Mouse (Mus musculus): ENCODE measurements around the gene Vps45. TPM values are rescaled to one million over a fixed set of nuclear protein-coding genes. Genes with fewer than 3 reads are reported as not detected.
A peak's percentile ranks its signal among the peaks of the same experiment; 100 is the strongest.

Vps45 gene
- polyA plus RNA-seq, 1 experiment from 2014 or later, result 27.9 TPM

DNA sequence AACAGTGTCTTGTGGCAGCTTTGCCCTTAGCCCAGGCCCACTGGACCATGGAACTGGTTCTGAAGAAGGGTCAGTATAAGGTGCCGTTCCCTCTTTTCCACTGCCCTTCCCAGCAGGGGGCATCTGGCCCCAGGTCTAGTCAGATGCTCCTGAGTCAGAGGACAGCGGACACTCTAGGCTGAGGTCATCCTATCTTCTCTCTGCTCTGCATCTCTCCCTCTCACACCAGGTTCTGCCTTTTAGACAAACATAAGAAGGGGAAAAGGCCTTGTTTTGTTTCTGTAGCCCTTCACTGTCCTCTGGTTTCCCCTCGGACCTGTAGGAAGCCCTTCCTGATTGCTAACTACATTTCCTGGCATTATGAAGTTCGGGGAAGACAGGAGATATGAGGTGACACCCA, 64.4 kb downstream of the Vps45 start:
- no peak for DNase-seq (ENCODE audit: low spot score)
- ATAC-seq (ENCODE audit: low FRiP score), result no peak
- Histone ChIP-seq H3K36me3 (ENCODE audit: control insufficient read depth, insufficient read depth, low read length) (peaks cover 18% of the 10 kb centered on the region), H3K27ac (ENCODE audit: low read depth, low read length) (0 out of 2 replicates have a peak overlapping the region, but pooled peaks have one; percentile 17), H3K27me3 (ENCODE audit: control insufficient read depth, insufficient read depth, low read length) (no peaks in the 10 kb centered on the region), H3K4me3 (ENCODE audit: low read depth, low read length) (peak overlapping the region; percentile 52), H3K4me2 (replicated peaks; ENCODE audit: low read depth, low read length) (peak overlapping the region; percentile 49), H3K9ac (ENCODE audit: low read depth, low read length) (peak overlapping the region; percentile 94), H3K4me1 (replicated peaks; ENCODE audit: control insufficient read depth, insufficient read depth, low read length) (peaks cover 18% of the 10 kb centered on the region; the same call in 1 of the 2 replicates), H3K9me3 (ENCODE audit: control insufficient read depth, low read length) (no peaks in the 10 kb centered on the region)
- WGBS, result 37% methylated on average over 4 of the region's 4 CpGs

DNA sequence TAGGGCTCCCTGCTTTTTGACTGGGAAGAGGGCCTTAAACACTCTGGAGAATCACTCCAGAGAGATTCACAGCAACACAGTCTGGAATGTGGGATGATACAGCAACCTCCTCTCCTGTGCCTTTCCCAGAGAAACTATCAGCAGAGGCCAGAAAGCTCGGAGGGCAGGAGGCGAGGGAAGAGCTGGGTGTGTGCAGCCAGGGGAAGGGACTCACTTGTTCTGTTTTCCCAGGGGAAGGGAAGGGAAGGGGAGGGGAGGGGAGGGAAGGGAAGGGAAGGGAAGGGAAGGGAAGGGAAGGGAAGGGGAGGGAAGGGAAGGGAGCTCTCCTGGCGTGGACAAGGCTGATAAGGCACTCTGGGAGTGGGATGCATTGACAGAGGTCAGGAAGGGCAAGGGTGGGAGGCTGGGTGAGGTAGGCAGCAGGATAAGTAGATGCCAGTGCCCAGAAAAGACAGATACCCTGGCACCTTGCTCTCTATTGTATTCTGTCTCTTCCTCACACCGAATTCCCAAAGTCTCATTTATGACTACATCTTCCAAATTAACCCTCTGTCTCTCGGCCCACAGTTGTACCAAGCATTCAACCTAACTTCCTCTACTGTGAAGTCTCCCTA, 65.2 kb downstream of the Vps45 start:
- Histone ChIP-seq H3K4me2 (replicated peaks; ENCODE audit: low read depth, low read length) (peak overlapping the region; percentile 49), H3K36me3 (ENCODE audit: control insufficient read depth, insufficient read depth, low read length) (peaks cover 20% of the 10 kb centered on the region), H3K27ac (ENCODE audit: low read depth, low read length) (peak overlapping the region; percentile 17; the same call in 1 of the 2 replicates), H3K9ac (ENCODE audit: low read depth, low read length) (peak overlapping the region; percentile 94), H3K9me3 (ENCODE audit: control insufficient read depth, low read length) (no peaks in the 10 kb centered on the region), H3K27me3 (ENCODE audit: control insufficient read depth, insufficient read depth, low read length) (no peaks in the 10 kb centered on the region), H3K4me3 (ENCODE audit: low read depth, low read length) (peak overlapping the region; percentile 52), H3K4me1 (replicated peaks; ENCODE audit: control insufficient read depth, insufficient read depth, low read length) (peaks cover 18% of the 10 kb centered on the region; the same call in 1 of the 2 replicates)
- DNase-seq (ENCODE audit: low spot score) (no peak), ATAC-seq (ENCODE audit: low FRiP score) (no peak)
- 53% methylated on average over 5 of the region's 5 CpGs for WGBS

- no peaks in the 10 kb centered on the region for H3K27me3 ChIP-seq (ENCODE audit: control insufficient read depth, insufficient read depth, low read length)
- no peak overlapping the region for H3K27ac ChIP-seq (ENCODE audit: low read depth, low read length)
- no peak overlapping the region for H3K9ac ChIP-seq (ENCODE audit: low read depth, low read length)
- H3K9me3 ChIP-seq (ENCODE audit: control insufficient read depth, low read length), result no peaks in the 10 kb centered on the region
- peaks cover 20% of the 10 kb centered on the region for H3K36me3 ChIP-seq (ENCODE audit: control insufficient read depth, insufficient read depth, low read length)
- ATAC-seq (ENCODE audit: low FRiP score) (no peak), DNase-seq (ENCODE audit: low spot score) (no peak)
- H3K4me1 ChIP-seq (replicated peaks; ENCODE audit: control insufficient read depth, insufficient read depth, low read length), result peaks cover 21% of the 10 kb centered on the region; the same call in 1 of the 2 replicates
- WGBS, result 88% methylated on average over 12 of the region's 12 CpGs
- H3K4me3 ChIP-seq (ENCODE audit: low read depth, low read length), result no peak overlapping the region
- H3K4me2 ChIP-seq (replicated peaks; ENCODE audit: low read depth, low read length), result no peak overlapping the region
Observed at GRCm38 (mm10) chr3:95990413-95990941, 67.8 kb downstream of the Vps45 start.

DNA sequence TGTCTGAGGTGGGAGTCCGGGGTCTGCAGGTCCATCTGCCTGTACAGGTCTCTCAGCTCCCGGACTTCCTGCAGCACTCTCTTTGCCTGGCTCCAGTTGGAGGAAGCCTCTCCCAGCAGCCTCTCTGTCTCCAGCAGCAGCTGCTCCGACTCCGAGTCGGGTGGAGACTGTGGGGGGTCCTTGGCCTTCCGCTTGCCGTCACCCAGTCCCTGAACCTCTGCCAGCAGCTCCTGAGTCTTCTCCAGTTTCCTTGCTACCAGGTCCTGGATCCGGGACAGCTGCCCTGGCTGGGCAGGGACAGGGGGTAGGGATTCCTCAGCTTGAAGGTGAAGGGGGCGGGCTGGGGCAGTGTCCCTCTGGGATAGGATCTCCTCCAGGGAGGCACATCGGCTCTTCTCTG, 69.3 kb downstream of the Vps45 start:
- H3K4me1 ChIP-seq (replicated peaks; ENCODE audit: control insufficient read depth, insufficient read depth, low read length), result peaks cover 19% of the 10 kb centered on the region; the same call in 1 of the 2 replicates
- 62% methylated on average over 10 of the region's 10 CpGs for WGBS
- H3K9me3 ChIP-seq (ENCODE audit: control insufficient read depth, low read length), result no peaks in the 10 kb centered on the region
- no peak for DNase-seq (ENCODE audit: low spot score)
- no peak overlapping the region for H3K9ac ChIP-seq (ENCODE audit: low read depth, low read length)
- no peak for ATAC-seq (ENCODE audit: low FRiP score)
- no peak overlapping the region for H3K4me3 ChIP-seq (ENCODE audit: low read depth, low read length)
- H3K36me3 ChIP-seq (ENCODE audit: control insufficient read depth, insufficient read depth, low read length), result peaks cover 20% of the 10 kb centered on the region
- no peaks in the 10 kb centered on the region for H3K27me3 ChIP-seq (ENCODE audit: control insufficient read depth, insufficient read depth, low read length)
- no peak overlapping the region for H3K27ac ChIP-seq (ENCODE audit: low read depth, low read length)
- no peak overlapping the region for H3K4me2 ChIP-seq (replicated peaks; ENCODE audit: low read depth, low read length)

GRCm38 (mm10) chr3:95988138-95988537, 70.1 kb downstream of the Vps45 start:
- Histone ChIP-seq H3K4me3 (ENCODE audit: low read depth, low read length) (no peak overlapping the region), H3K27me3 (ENCODE audit: control insufficient read depth, insufficient read depth, low read length) (no peaks in the 10 kb centered on the region), H3K9ac (ENCODE audit: low read depth, low read length) (no peak overlapping the region), H3K4me2 (replicated peaks; ENCODE audit: low read depth, low read length) (no peak overlapping the region), H3K27ac (ENCODE audit: low read depth, low read length) (no peak overlapping the region), H3K9me3 (ENCODE audit: control insufficient read depth, low read length) (no peaks in the 10 kb centered on the region), H3K36me3 (ENCODE audit: control insufficient read depth, insufficient read depth, low read length) (peaks cover 20% of the 10 kb centered on the region), H3K4me1 (replicated peaks; ENCODE audit: control insufficient read depth, insufficient read depth, low read length) (peaks cover 11% of the 10 kb centered on the region; the same call in 1 of the 2 replicates)
- WGBS, result 94% methylated on average over 1 of the region's 1 CpGs
- ATAC-seq (ENCODE audit: low FRiP score) (no peak), DNase-seq (ENCODE audit: low spot score) (no peak)

DNA sequence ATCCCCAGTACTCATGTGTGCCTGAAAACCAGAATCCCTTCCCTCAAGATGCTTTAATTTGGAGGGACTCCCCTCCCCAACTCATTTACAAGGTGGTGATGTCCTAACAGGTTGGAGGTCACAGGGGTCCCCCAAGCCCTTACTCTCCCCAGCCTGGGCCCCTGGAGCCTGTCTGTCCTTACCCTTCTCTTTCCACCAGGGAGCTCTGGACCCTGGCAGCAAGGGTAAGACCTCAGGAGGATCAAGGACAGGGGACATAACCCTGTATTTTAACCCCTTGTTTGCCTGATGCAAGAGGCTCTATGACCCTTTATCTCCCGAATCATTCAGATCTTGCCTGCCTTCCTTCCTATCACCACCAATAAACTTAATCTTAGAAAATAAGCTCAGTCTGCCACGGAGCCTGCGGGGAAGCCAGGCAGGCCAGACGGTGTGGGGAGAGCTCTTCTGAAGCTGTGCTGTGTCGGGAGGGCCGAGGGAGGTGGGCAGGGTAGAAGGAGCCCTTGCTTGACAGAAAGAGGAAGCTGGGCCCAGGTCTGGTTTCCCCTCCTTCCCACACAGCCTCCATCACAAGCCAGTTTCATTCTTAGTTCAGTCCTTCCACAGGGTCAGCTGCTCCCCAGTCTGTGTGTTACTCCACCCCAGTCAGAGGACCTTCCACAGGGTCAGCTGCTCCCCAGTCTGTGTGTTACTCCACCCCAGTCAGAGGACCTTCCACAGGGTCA, 70.7 kb downstream of the Vps45 start:
- Histone ChIP-seq H3K4me2 (replicated peaks; ENCODE audit: low read depth, low read length) (no peak overlapping the region), H3K9ac (ENCODE audit: low read depth, low read length) (no peak overlapping the region), H3K4me1 (replicated peaks; ENCODE audit: control insufficient read depth, insufficient read depth, low read length) (peaks cover 11% of the 10 kb centered on the region; the same call in 1 of the 2 replicates), H3K36me3 (ENCODE audit: control insufficient read depth, insufficient read depth, low read length) (peaks cover 20% of the 10 kb centered on the region), H3K27me3 (ENCODE audit: control insufficient read depth, insufficient read depth, low read length) (no peaks in the 10 kb centered on the region), H3K9me3 (ENCODE audit: control insufficient read depth, low read length) (no peaks in the 10 kb centered on the region), H3K4me3 (ENCODE audit: low read depth, low read length) (no peak overlapping the region), H3K27ac (ENCODE audit: low read depth, low read length) (no peak overlapping the region)
- WGBS, result 74% methylated on average over 6 of the region's 6 CpGs
- ATAC-seq (ENCODE audit: low FRiP score) (no peak), DNase-seq (ENCODE audit: low spot score) (no peak)

DNA sequence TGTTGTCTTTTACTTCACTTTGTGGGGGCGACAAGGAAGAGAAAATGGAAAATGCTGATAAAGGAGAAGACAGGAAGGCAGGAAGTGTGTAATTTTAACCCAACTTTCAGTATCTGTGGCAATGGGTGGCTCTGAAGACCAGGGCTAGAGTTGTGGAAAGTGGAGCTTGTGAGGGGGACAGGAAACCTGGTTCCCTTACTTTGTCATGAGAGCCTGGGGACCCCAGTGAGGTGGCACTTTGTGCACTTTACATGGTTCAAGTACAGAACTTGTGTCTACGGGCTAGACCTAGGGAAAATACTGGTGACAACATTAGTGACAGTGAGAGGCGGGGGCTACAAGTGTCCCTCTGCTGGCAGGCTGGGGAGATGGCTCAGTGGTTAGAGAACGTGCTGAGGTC, 71.3 kb downstream of the Vps45 start:
- ATAC-seq (ENCODE audit: low FRiP score) (no peak), DNase-seq (ENCODE audit: low spot score) (no peak)
- H3K27ac ChIP-seq (ENCODE audit: low read depth, low read length), result no peak overlapping the region
- H3K4me3 ChIP-seq (ENCODE audit: low read depth, low read length), result no peak overlapping the region
- peaks cover 11% of the 10 kb centered on the region; the same call in 1 of the 2 replicates for H3K4me1 ChIP-seq (replicated peaks; ENCODE audit: control insufficient read depth, insufficient read depth, low read length)
- peaks cover 20% of the 10 kb centered on the region for H3K36me3 ChIP-seq (ENCODE audit: control insufficient read depth, insufficient read depth, low read length)
- WGBS, result 71% methylated on average over 4 of the region's 4 CpGs
- H3K9ac ChIP-seq (ENCODE audit: low read depth, low read length), result no peak overlapping the region
- no peaks in the 10 kb centered on the region for H3K27me3 ChIP-seq (ENCODE audit: control insufficient read depth, insufficient read depth, low read length)
- no peaks in the 10 kb centered on the region for H3K9me3 ChIP-seq (ENCODE audit: control insufficient read depth, low read length)
- no peak overlapping the region for H3K4me2 ChIP-seq (replicated peaks; ENCODE audit: low read depth, low read length)

DNA sequence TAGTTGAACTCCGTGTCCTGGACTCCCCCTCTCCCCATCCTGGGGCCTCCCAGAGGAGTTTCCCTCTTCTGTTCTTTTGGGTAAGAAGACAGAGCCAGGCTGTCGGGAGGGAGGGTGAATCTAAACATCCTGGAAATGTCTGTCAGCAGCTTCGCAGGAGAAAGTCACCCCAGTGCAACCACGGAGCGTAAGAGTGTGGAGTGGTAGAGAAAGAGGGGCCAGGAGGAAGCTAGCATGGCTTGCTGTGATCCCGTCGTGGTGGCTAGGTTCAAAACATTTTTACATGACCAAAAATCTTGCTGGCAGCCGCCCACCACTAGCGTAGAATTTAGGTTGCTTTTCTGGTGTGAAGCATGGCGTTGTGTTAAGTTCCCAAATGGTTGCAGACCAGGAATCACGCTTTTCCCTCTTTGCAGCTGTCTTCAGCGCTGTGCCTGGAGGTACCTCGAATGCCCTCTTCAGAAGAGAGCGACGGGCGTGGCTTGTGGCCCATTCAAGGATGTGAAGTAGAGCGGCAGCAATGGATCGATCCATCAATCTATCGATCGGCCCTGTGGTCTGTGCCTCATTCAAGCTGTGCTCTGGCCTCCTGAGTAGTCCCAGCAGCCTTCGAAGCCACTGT, 72.2 kb downstream of the Vps45 start:
- H3K27ac ChIP-seq (ENCODE audit: low read depth, low read length), result peak overlapping the region; percentile 84
- WGBS, result under 1% methylated on average over 21 of the region's 21 CpGs
- DNase-seq (ENCODE audit: low spot score) (peak; percentile 76), ATAC-seq (ENCODE audit: low FRiP score) (peak; percentile 46)
- H3K4me1 ChIP-seq (replicated peaks; ENCODE audit: control insufficient read depth, insufficient read depth, low read length), result peaks cover 11% of the 10 kb centered on the region; the same call in 1 of the 2 replicates
- peak overlapping the region; percentile 14 for H3K4me3 ChIP-seq (ENCODE audit: low read depth, low read length)
- peak overlapping the region; percentile 40 for H3K4me2 ChIP-seq (replicated peaks; ENCODE audit: low read depth, low read length)
- H3K9me3 ChIP-seq (ENCODE audit: control insufficient read depth, low read length), result no peaks in the 10 kb centered on the region
- H3K9ac ChIP-seq (ENCODE audit: low read depth, low read length), result peak overlapping the region; percentile 40
- H3K27me3 ChIP-seq (ENCODE audit: control insufficient read depth, insufficient read depth, low read length), result no peaks in the 10 kb centered on the region
- peaks cover 14% of the 10 kb centered on the region for H3K36me3 ChIP-seq (ENCODE audit: control insufficient read depth, insufficient read depth, low read length)

Measured in hindbrain, embryonic 11.5 days (tissue).